Comparison of ENCODE assay signal across 9 mouse cellular contexts in genomic region chr1:74704156-74704555, GRCm38 (mm10). TPM values are rescaled to one million over a fixed set of nuclear protein-coding genes. Genes with fewer than 3 reads are reported as not detected.
"Had no signal": no experiment of that assay in that cellular context is flagged by ENCODE, and none has a peak within 500 bp of the region (broad histone marks: within the 10 kb centered on the region; RNA-seq: fewer than 3 reads in every experiment).

No protein-coding gene starts in this region.

- DNase-seq: kidney, adult 8-10 months; kidney, postnatal 4 days; lung, embryonic 14.5 days; lung, postnatal 10 days; lung, postnatal 4 days; thymus, postnatal 36 days had no signal

RNA-seq across cellular contexts. Expression of gene Prkag3, which starts 44.9 kb away (rescaled TPM):
- total RNA-seq: left cerebral cortex, postnatal 10 days; megakaryocyte, adult 5-6 weeks; monocyte, adult 5-6 weeks had no signal
